Mouse (Mus musculus): ENCODE results near the gene Ccdc71l.

GRCm38 (mm10) chr12:32380457-32380856, 2.0 kb downstream of the Ccdc71l start:
- TF ChIP-seq CTCF (IDR thresholded peaks at IDR 0.05; ENCODE audit: low read depth, low read length) (no peak), POLR2A (IDR thresholded peaks at IDR 0.05; ENCODE audit: borderline replicate concordance, low read depth, low read length) (no peak)

Measured in bone marrow macrophage, adult 2 months (primary cell).